Mouse (Mus musculus) erythroblast, embryonic 14.5 days (primary cell): ENCODE measurements around the gene Wdr34. TPM values are rescaled to one million over a fixed set of nuclear protein-coding genes. Genes with fewer than 3 reads are reported as not detected.

ENCODE experiments used
- H3K27me3 ChIP-seq: 2 replicates; pipeline ENCODE4 v1.6.1; 2012; ENCODE audit warnings: inconsistent platforms; ENCODE audit not compliant: control insufficient read depth
- H3K36me3 ChIP-seq: 2 replicates; pipeline ENCODE4 v1.6.1; 2012; ENCODE audit warnings: mild to moderate bottlenecking, inconsistent platforms; ENCODE audit not compliant: control insufficient read depth
- H3K4me1 ChIP-seq: 2 replicates; pipeline ENCODE4 v1.6.1; 2012; ENCODE audit warnings: inconsistent platforms; ENCODE audit not compliant: control insufficient read depth
- H3K4me3 ChIP-seq: replicated peaks from 2 replicates; pipeline ENCODE3; 2012; ENCODE audit warnings: moderate library complexity, mild to moderate bottlenecking, inconsistent platforms
- H3K9me3 ChIP-seq: 2 replicates; pipeline ENCODE4 v1.6.1; 2012; ENCODE audit warnings: low read length, inconsistent platforms, mixed read lengths; ENCODE audit not compliant: control insufficient read depth
- GATA1 ChIP-seq: IDR thresholded peaks from 2 replicates; pipeline ENCODE4 v1.6.1; 2012; ENCODE audit warnings: low read length, inconsistent platforms, mixed read lengths
- TAL1 ChIP-seq: IDR thresholded peaks from 3 replicates; pipeline ENCODE4 v1.6.1; 2012; ENCODE audit warnings: low read length, inconsistent platforms, mixed read lengths
- polyA plus RNA-seq: library from polyadenylated mRNA; stranded (reverse); fragments of >175 nt; gene quantifications from 2 replicates; pipeline ENCODE4 v1.2.3, GENCODE M21; 2012

The Wdr34 gene
- polyA plus RNA-seq, 1 experiment, result 0.69 TPM

GRCm38 (mm10) chr2:30080181-30080800 is 31.6 kb upstream of the Wdr34 start:
- TF ChIP-seq TAL1, result no peak
- no peak for TF ChIP-seq GATA1
- H3K36me3 ChIP-seq, result no peaks in the 10 kb centered on the region

GRCm38 (mm10) chr2:30078760-30079159 is 30.1 kb upstream of the Wdr34 start:
- Histone ChIP-seq H3K36me3 (peaks cover 6% of the 10 kb centered on the region), H3K4me3 (no peak overlapping the region)
- no peak for TF ChIP-seq GATA1
- no peak for TF ChIP-seq TAL1

More at GRCm38 (mm10) chr2:30080181-30080800, 31.6 kb upstream of the Wdr34 start:
- Histone ChIP-seq H3K4me3 (no peak overlapping the region), H3K4me1 (peaks cover 24% of the 10 kb centered on the region), H3K27me3 (no peaks in the 10 kb centered on the region), H3K9me3 (no peaks in the 10 kb centered on the region)

GRCm38 (mm10) chr2:30078349-30078712 is 29.6 kb upstream of the Wdr34 start:
- no peaks in the 10 kb centered on the region for H3K27me3 ChIP-seq
- H3K4me1 ChIP-seq, result peaks cover 22% of the 10 kb centered on the region
- no peak for TF ChIP-seq GATA1
- H3K4me3 ChIP-seq, result peak overlapping the region; percentile 68
- H3K9me3 ChIP-seq, result no peaks in the 10 kb centered on the region
- peaks cover 11% of the 10 kb centered on the region for H3K36me3 ChIP-seq

More at GRCm38 (mm10) chr2:30078760-30079159, 30.1 kb upstream of the Wdr34 start:
- Histone ChIP-seq H3K4me1 (peaks cover 22% of the 10 kb centered on the region), H3K27me3 (no peaks in the 10 kb centered on the region), H3K9me3 (no peaks in the 10 kb centered on the region)

- peak within 1 kb of the TSS; percentile 68 for H3K4me3 ChIP-seq
- H3K27me3 ChIP-seq, result no peaks in the 10 kb centered on the region
- H3K4me1 ChIP-seq, result peaks cover 22% of the 10 kb centered on the region
- TF ChIP-seq GATA1 (no peak), TAL1 (no peak)
- no peaks in the 10 kb centered on the region for H3K9me3 ChIP-seq
- peaks cover 17% of the 10 kb centered on the region for H3K36me3 ChIP-seq
These were observed 29.0 kb upstream of the Wdr34 start, which contains the start of gene Pkn3 for GRCm38 (mm10) chr2:30077502-30078348. Pkn3 (plus strand) TSS chr2:30077684.

GRCm38 (mm10) chr2:30076959-30077358 is 28.3 kb upstream of the Wdr34 start:
- Histone ChIP-seq H3K9me3 (no peaks in the 10 kb centered on the region), H3K27me3 (no peaks in the 10 kb centered on the region), H3K4me1 (peaks cover 22% of the 10 kb centered on the region), H3K36me3 (peaks cover 23% of the 10 kb centered on the region), H3K4me3 (peak overlapping the region; percentile 68)
- no peak for TF ChIP-seq GATA1
- no peak for TF ChIP-seq TAL1

GRCm38 (mm10) chr2:30076439-30076838 is 27.8 kb upstream of the Wdr34 start:
- no peaks in the 10 kb centered on the region for H3K27me3 ChIP-seq
- H3K4me1 ChIP-seq, result peaks cover 22% of the 10 kb centered on the region
- H3K4me3 ChIP-seq, result no peak overlapping the region
- TF ChIP-seq TAL1, result no peak
- TF ChIP-seq GATA1, result no peak
- H3K36me3 ChIP-seq, result peaks cover 26% of the 10 kb centered on the region
- H3K9me3 ChIP-seq, result no peaks in the 10 kb centered on the region

GRCm38 (mm10) chr2:30075625-30076024 is 26.9 kb upstream of the Wdr34 start:
- TF ChIP-seq GATA1, result no peak
- TF ChIP-seq TAL1, result no peak
- no peaks in the 10 kb centered on the region for H3K9me3 ChIP-seq
- H3K4me3 ChIP-seq, result no peak overlapping the region
- H3K4me1 ChIP-seq, result peaks cover 22% of the 10 kb centered on the region
- peaks cover 28% of the 10 kb centered on the region for H3K36me3 ChIP-seq
- no peaks in the 10 kb centered on the region for H3K27me3 ChIP-seq

- peaks cover 51% of the 10 kb centered on the region for H3K36me3 ChIP-seq
- H3K27me3 ChIP-seq, result no peaks in the 10 kb centered on the region
- H3K9me3 ChIP-seq, result no peaks in the 10 kb centered on the region
- TF ChIP-seq GATA1 (no peak), TAL1 (no peak)
- H3K4me3 ChIP-seq, result no peak overlapping the region
- H3K4me1 ChIP-seq, result peaks cover 21% of the 10 kb centered on the region
These were observed 24.6 kb upstream of the Wdr34 start for GRCm38 (mm10) chr2:30073285-30073684.

- TF ChIP-seq TAL1, result no peak
- TF ChIP-seq GATA1, result no peak
- no peaks in the 10 kb centered on the region for H3K9me3 ChIP-seq
- peaks cover 21% of the 10 kb centered on the region for H3K4me1 ChIP-seq
- no peaks in the 10 kb centered on the region for H3K27me3 ChIP-seq
- H3K4me3 ChIP-seq, result no peak overlapping the region
- H3K36me3 ChIP-seq, result peaks cover 56% of the 10 kb centered on the region
These were observed 24.2 kb upstream of the Wdr34 start for GRCm38 (mm10) chr2:30072875-30073274.
